Mouse (Mus musculus) retina, embryonic 14.5 days (tissue): Measurements from ENCODE around the gene Bglap3.
"Not testable (repeated sequence)": the region's sequence is repeated elsewhere in the genome, so short reads cannot be mapped to it uniquely, and the experiment has no call there.

Experiments
- DNase-seq: peaks from one replicate; pipeline ENCODE4 v3.0.0-alpha.2; 2015; ENCODE audit warnings: low spot score

Bglap3 gene

GRCm38 (mm10) chr3:88372643-88373042, at the start of gene Bglap3:
Gene Bglap3, minus strand, starts transcription at chr3:88372743.
- not testable (repeated sequence) for DNase-seq

GRCm38 (mm10) chr3:88422020-88422720, 49.6 kb upstream of the Bglap3 start:
- no peak for DNase-seq

GRCm38 (mm10) chr3:88420771-88421170, 48.2 kb upstream of the Bglap3 start:
- no peak for DNase-seq

GRCm38 (mm10) chr3:88418016-88418415, 45.5 kb upstream of the Bglap3 start:
- no peak for DNase-seq

GRCm38 (mm10) chr3:88415668-88416067, 43.1 kb upstream of the Bglap3 start:
- no peak for DNase-seq

- no peak for DNase-seq
Measured at GRCm38 (mm10) chr3:88412636-88413035, 40.1 kb upstream of the Bglap3 start.

- no peak for DNase-seq
Measured at GRCm38 (mm10) chr3:88411681-88412080, 39.1 kb upstream of the Bglap3 start.

GRCm38 (mm10) chr3:88410645-88411031, 38.1 kb upstream of the Bglap3 start:
- DNase-seq, result no peak

GRCm38 (mm10) chr3:88409741-88410644, 37.5 kb upstream of the Bglap3 start, which contains the start of gene Pmf1:
Gene Pmf1, minus strand, starts transcription at chr3:88410331.
- peak; percentile 89 for DNase-seq

- no peak for DNase-seq
Measured at GRCm38 (mm10) chr3:88408953-88409352, 36.4 kb upstream of the Bglap3 start.

GRCm38 (mm10) chr3:88407529-88407928, 35.0 kb upstream of the Bglap3 start:
- DNase-seq, result no peak

GRCm38 (mm10) chr3:88407090-88407489, 34.5 kb upstream of the Bglap3 start:
- peak; percentile 93 for DNase-seq

GRCm38 (mm10) chr3:88403522-88404230, 31.1 kb upstream of the Bglap3 start:
- DNase-seq, result no peak

- peak; percentile 35 for DNase-seq
Measured at GRCm38 (mm10) chr3:88398666-88399065, 26.1 kb upstream of the Bglap3 start.

GRCm38 (mm10) chr3:88395742-88396141, 23.2 kb upstream of the Bglap3 start:
- DNase-seq, result no peak

GRCm38 (mm10) chr3:88395288-88395687, 22.7 kb upstream of the Bglap3 start:
- no peak for DNase-seq

GRCm38 (mm10) chr3:88393776-88394375, 21.3 kb upstream of the Bglap3 start:
- DNase-seq, result no peak

- no peak for DNase-seq
Measured at GRCm38 (mm10) chr3:88384364-88384763, 11.8 kb upstream of the Bglap3 start, which contains the start of gene Bglap. Gene Bglap, minus strand, starts transcription at chr3:88384464.

- not testable (repeated sequence) for DNase-seq
Measured at GRCm38 (mm10) chr3:88382383-88382782, 9.8 kb upstream of the Bglap3 start.

GRCm38 (mm10) chr3:88381389-88382315, 9.1 kb upstream of the Bglap3 start:
- DNase-seq, result peak; percentile 69

- DNase-seq, result not testable (repeated sequence)
Measured at GRCm38 (mm10) chr3:88378599-88378998, 6.1 kb upstream of the Bglap3 start, which contains the start of gene Bglap2. Gene Bglap2, minus strand, starts transcription at chr3:88378699.
